Mouse (Mus musculus): Measurements from ENCODE around the gene Olfr187. TPM values are rescaled to one million over a fixed set of nuclear protein-coding genes. Genes with fewer than 3 reads are reported as not detected.
"Not testable (repeated sequence)": the region's sequence is repeated elsewhere in the genome, so short reads cannot be mapped to it uniquely, and the experiment has no call there.

Gene Olfr187
- total RNA-seq (2022): not detected

- DNase-seq (ENCODE audit: low spot score in 2 of 2): no peak
These were observed at the start of gene Olfr187 for GRCm38 (mm10) chr16:59039710-59040109. Olfr187 (minus strand) TSS chr16:59039767.

GRCm38 (mm10) chr16:59081113-59081512 is 41.5 kb upstream of the Olfr187 start:
- not testable (repeated sequence) for DNase-seq (ENCODE audit: low spot score in 2 of 2)

DNA sequence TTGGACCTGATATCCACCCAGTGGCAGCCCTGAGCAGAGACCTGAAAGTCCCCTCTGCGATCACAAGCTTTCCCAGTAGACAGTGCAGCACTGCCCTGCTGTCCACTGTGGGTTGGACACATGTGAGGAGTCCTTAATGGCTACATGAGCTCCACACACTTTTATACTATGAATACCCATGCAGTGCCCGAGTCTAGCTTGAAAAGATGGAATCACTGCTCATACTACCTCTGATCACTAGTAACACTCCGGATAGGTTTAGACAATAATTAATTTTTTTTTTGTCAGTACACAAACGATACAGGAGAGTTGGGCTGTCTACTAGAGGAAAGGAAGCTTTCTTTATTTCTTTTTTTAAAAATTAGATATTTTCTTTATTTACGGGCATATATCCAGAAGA is 38.3 kb upstream of the Olfr187 start, which contains the start of gene Olfr190:
Gene Olfr190, minus strand, starts transcription at position 101 of the 400 bp plus-strand sequence.
- no peak for DNase-seq (ENCODE audit: low spot score in 2 of 2)

DNA sequence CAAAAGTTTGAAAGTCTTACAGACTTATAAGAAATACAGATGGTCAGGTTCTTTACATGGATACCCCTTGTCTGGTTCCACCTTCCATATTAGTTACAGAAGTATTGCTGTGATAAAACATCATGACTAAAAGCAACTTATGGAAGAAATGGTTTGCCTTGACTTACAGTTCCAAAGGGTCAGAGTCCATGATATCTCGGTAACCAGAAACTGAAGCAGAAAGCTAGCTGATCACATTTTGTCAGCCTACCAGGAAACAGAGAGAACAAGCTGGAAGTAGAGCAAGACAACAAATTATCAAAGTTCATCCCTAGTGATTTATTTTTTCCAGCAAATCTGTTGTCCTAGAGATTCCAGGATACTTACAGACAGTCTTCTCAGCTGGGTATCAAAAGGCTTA is 34.0 kb upstream of the Olfr187 start:
- DNase-seq (ENCODE audit: low spot score in 2 of 2): no peak

GRCm38 (mm10) chr16:59071755-59072154 is 32.2 kb upstream of the Olfr187 start:
- no peak for DNase-seq (ENCODE audit: low spot score in 2 of 2)

DNA sequence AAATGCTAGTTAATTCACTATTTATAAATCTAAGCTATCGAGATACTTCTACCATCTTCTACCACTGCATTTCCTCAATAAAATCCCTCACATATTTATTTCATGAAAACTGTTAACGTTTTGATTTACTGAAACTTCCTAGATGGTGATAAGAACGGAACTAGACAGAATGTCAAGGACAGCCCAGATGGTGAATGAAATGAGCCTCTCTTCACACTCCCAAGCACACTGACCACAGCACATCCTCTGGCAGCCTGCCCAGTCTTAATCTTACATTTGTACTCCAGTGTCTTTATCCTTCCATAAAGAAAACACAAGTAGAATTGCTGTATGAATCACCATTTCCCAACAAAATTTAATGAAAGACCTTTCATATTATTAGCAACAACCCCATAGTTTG is 22.8 kb upstream of the Olfr187 start:
- DNase-seq (ENCODE audit: low spot score in 2 of 2): not testable (repeated sequence)

- not testable (repeated sequence) for DNase-seq (ENCODE audit: low spot score in 2 of 2)
These were observed 9.7 kb upstream of the Olfr187 start for GRCm38 (mm10) chr16:59049286-59049685.

DNA sequence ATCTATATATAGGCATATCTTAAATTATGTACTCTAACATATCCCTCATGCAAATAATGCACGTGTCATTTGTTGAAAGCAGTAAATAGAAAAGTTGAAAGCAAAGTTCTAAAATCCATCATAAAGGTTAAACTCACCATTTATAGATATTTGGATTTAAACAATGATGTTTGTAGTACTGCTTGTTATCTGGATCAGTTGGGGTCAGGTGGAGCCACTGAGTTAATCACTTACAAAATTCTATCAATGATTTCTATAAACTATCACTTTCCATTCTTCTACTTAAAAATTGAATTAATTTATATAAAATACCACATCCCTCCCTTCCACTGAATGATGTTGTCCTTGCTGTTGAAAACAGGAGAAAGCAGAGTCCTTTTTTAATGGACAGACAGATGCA is 9.3 kb upstream of the Olfr187 start:
- DNase-seq (ENCODE audit: low spot score in 2 of 2): no peak

GRCm38 (mm10) chr16:59047579-59047978 is 8.0 kb upstream of the Olfr187 start:
- DNase-seq (ENCODE audit: low spot score in 2 of 2): no peak

DNA sequence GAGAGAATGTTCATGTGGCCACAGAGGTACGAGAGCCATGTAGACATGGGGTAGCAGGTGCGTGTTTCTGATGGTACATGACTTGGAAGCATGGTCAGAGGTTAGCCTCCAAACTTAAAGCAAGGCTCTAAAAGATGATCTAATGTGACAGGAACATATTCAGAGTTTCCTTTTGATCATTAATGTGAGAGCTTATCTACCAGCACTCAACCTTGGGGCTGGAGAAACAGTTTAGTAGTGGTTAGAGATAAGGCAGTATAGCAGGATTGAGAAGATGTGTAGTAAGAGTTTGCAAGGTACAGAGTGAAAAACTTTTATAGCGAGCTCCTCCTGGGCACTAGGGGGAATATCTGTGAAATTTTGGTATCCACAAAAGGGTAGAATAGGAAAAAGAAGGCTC is 6.3 kb upstream of the Olfr187 start:
- no peak for DNase-seq (ENCODE audit: low spot score in 2 of 2)

DNA sequence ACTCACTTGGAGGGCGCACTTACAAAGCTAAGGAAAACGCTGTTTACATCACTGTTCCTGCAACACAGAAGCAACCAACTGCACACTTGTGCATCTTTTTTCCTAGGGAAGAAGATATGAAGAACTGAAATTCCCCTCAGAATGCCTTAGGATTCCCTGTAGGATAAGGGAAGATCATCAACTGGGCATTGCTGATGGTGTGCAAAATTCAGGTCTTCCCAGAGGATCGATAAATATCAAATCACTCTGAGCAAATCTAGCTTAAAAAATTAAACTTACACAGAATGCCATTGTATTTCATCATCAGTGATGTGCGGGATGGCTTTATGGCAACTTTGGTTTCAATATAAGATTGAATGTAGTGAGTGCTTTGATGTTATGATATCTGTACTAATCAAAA is 9.4 kb downstream of the Olfr187 start, which contains the start of gene Olfr186:
Gene Olfr186, minus strand, starts transcription at position 101 of the 400 bp plus-strand sequence.
- no peak for DNase-seq (ENCODE audit: low spot score in 2 of 2)

DNA sequence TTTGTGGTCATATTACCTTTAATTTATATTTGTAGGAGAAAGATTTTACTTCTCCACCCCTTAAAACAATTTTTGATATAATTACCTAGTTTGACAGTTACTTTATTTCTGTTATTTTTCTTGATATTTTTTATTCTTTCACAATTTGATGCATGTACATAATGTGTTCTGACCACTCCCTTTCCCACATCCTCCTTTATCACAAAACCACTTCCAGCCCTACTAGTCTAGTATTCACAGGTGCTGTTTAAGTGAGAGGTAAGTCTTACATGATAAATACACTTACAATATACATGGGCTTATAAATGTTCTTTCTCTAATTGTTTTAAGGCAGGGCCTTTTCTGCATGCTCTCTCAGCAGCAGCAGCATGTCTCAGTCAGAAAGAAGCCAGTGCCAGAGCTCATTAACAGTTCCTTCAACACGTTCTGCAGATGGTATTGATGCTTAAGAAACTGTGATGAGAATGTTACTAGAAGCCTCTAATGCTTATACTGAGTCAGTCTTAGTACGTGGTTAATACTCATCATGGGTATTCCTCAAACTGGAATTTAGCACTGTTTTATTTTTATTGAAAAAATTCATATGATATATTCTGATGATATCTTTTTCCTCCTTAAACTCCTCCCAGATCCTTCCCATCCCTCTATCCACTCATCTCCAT is 26.1 kb downstream of the Olfr187 start:
- no peak for DNase-seq (ENCODE audit: low spot score in 2 of 2)

DNA sequence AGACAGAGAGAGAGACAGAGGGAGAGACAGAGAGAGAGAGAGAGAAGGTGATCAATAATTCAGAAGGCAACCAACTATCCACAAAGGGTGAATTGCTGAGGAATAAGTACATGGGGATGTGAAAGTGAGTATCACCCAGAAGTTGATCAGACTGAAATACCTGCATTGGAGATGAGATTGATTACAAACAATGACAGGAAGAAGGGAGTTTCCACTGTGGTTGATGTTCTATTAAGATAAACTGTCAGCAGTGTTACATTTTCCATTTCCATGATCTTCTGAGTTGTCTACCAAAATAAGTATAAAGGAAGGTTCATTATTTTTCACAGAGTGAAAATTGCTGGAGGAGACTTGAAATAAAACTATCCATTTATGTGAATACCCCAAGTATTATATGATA is 32.4 kb downstream of the Olfr187 start:
- no peak for DNase-seq (ENCODE audit: low spot score in 2 of 2)

- DNase-seq (ENCODE audit: low spot score in 2 of 2): no peak
These were observed 44.5 kb downstream of the Olfr187 start, which contains the start of gene Olfr183 for GRCm38 (mm10) chr16:58995057-58995456. Olfr183 (plus strand) TSS chr16:58995357.

Other genes starting within 250 kb of the Olfr187 start
- not detected for gene Olfr173, start 239.5 kb downstream of the Olfr187 start, total RNA-seq (2022)
- not detected for gene Olfr175-ps1, start 213.0 kb downstream of the Olfr187 start, total RNA-seq (2022)
- gene Olfr177, start 165.0 kb downstream of the Olfr187 start, total RNA-seq (2022): not detected
- not detected for gene Olfr178, start 147.7 kb downstream of the Olfr187 start, total RNA-seq (2022)
- not detected for gene Olfr181, start 111.0 kb downstream of the Olfr187 start, total RNA-seq (2022)
- gene Olfr180, start 110.4 kb downstream of the Olfr187 start, total RNA-seq (2022): not detected
- not detected for gene Olfr183, start 44.4 kb downstream of the Olfr187 start, total RNA-seq (2022)
- gene Olfr186, start 9.5 kb downstream of the Olfr187 start, total RNA-seq (2022): not detected
- not detected for gene Olfr190, start 38.2 kb upstream of the Olfr187 start, total RNA-seq (2022)
- not detected for gene Olfr191, start 50.1 kb upstream of the Olfr187 start, total RNA-seq (2022)
- not detected for gene Olfr193, start 72.1 kb upstream of the Olfr187 start, total RNA-seq (2022)
- gene Olfr194, start 81.3 kb upstream of the Olfr187 start, total RNA-seq (2022): not detected
- not detected for gene Olfr195, start 107.3 kb upstream of the Olfr187 start, total RNA-seq (2022)
- not detected for gene Olfr196, start 130.7 kb upstream of the Olfr187 start, total RNA-seq (2022)
- gene Olfr198, start 163.8 kb upstream of the Olfr187 start, total RNA-seq (2022): not detected
- gene Olfr199, start 180.0 kb upstream of the Olfr187 start, total RNA-seq (2022): not detected
- gene Olfr201, start 232.9 kb upstream of the Olfr187 start, total RNA-seq (2022): not detected
- not detected for gene Olfr202, start 247.0 kb upstream of the Olfr187 start, total RNA-seq (2022)